Mouse (Mus musculus) T-helper 1 cell (primary cell): ENCODE data around the gene Masp2.

Experiments
- in situ Hi-C: fragments of 300-600 bp; cut with MboI, MseI; formaldehyde crosslinking; loops from one replicate; pipeline ENCODE4 v1.15.1; 2025; ENCODE audit warnings: high pct_unique_total_duplicates

Masp2 gene

DNA sequence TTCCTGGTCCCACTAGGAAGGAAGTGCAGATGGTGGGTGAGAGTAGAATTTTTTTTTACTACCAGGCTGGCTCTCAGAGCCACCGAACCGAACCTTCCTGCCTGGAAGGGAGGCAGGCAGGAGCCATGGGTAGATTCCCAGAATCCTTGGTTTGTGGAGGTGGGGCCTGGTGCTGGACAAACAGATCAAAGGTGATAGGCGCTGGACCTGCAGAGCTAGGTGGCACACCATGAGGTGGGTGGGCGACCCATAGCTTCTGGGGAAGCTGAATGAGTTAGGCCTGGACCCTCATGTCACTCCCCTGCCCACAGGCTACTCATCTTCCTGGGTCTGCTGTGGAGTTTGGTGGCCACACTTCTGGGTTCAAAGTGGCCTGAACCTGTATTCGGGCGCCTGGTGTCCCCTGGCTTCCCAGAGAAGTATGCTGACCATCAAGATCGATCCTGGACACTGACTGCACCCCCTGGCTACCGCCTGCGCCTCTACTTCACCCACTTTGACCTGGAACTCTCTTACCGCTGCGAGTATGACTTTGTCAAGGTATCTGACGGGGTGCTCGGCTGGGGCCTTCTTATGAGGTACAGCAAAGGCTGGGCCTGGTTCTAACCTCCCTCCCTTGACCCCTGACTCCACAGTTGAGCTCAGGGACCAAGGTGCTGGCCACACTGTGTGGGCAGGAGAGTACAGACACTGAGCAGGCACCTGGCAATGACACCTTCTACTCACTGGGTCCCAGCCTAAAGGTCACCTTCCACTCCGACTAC is at the start of gene Masp2:
Gene Masp2, plus strand, starts transcription at position 198 of the 764 bp plus-strand sequence.
- in situ Hi-C loops = loop anchor here (25.0 kb wide), 1 partner anchor 440 kb away; the partner anchor contains the start of genes Fbxo2, Fbxo44 and Fbxo6

DNA sequence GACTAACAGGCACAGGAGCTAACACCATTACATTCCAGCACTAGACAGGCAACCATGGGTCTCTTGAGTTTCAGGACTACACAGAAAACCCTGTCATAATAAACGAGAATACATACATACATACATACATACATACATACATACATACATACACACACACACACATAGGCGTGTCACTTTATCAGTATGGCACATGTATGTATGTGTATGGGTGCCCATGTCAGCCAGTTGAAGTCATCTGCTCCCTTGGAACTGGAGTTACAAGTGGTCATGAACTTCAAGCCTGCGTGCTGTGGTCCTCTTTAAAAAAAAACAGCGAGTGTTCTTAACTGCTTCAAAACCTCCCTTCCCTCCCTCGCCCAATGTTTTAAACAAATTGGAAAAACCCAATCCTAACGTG is 44.6 kb upstream of the Masp2 start:
- in situ Hi-C loops = no loop called here

DNA sequence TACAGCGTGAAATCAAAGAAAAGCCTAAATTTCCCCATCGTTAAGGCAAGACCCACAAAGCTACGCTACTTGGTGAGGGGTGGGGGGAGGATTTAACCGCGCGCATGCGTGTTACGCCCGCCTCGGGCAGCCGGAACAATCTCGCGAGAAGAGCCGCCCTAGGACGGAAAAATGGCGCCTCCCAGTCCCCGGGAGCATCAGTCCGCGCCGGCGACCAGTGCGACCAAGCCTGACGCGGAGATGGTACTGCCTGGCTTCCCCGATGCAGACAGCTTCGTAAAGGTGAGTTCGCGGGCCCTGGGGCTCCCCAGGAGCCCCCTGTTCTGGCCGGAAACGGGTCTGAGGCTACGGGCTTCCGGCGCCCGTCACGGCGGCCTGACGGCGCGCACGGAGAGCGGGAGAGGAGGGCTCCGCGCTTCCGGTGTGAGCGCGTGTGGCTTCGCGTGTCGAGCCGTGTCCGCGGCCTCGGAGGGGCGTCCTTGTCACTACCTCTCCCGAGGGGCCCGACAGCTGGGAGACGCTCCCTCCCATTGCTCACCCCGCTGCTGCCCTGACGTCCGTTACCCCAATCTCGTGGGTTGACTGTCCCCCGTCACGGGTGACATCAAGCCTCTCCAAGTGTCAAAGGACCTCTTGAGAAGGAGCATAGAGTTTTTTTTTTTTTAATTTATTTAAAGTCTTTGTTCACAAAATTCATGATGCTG is 43.9 kb upstream of the Masp2 start, which contains the start of gene Exosc10:
Gene Exosc10, plus strand, starts transcription at position 133 of the 704 bp plus-strand sequence.
- in situ Hi-C loops = no loop called here

DNA sequence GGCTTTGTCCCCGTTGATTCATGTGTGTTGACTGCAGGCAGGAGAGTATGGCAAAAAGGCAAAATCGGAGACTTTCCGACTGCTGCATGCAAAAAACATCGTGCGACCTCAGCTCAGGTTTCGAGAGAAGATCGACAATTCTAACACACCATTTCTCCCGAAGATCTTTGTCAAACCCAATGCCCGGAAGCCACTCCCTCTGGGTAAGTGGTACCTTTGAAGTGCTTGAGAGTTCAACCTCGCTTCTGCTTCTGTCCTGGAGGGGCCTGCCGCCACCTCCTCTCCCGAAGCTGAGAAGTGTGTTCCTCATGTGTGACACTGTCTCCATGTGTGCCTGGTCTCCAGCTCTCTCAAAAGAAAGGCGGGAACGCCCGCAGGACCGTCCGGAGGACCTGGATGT is 39.7 kb upstream of the Masp2 start:
- in situ Hi-C loops = no loop called here

DNA sequence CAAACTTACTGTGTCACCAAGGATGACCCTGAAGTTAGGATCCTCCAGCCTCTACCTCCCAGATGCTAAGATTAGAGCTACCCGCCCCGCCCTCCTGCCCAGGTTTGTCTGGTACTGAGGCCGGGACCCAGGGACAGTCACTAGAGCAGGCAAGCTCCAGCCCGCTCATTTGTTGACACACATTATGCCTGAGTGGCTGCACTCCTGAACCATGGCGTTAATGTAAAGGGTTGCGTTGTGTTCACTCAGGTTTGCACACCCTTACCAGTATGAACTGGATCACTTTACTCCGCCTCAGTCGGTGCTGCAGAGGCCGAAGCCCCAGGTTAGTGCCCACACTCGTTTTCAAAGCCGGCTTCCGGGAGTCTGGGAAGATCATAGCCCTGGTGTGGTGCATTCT is 38.8 kb upstream of the Masp2 start:
- in situ Hi-C loops = no loop called here

DNA sequence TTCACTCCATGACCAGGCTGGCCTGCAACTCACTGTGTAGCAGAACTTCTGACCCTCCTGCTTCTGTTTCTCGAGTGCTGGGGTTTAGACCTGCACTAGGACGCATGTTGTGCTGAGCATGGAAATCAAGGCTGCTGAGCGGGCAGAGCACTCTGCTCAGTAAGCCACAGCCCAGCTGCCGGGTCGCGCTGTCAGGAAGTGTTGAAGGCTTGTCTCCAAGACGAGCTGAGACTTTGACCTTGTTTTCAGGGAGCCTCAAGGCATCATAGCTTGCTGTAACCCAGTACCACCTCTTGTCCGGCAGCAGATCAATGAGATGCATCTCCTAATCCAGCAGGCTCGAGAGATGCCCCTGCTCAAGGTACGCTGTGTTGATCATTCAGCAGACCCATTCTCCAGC is 32.2 kb upstream of the Masp2 start:
- in situ Hi-C loops = no loop called here

DNA sequence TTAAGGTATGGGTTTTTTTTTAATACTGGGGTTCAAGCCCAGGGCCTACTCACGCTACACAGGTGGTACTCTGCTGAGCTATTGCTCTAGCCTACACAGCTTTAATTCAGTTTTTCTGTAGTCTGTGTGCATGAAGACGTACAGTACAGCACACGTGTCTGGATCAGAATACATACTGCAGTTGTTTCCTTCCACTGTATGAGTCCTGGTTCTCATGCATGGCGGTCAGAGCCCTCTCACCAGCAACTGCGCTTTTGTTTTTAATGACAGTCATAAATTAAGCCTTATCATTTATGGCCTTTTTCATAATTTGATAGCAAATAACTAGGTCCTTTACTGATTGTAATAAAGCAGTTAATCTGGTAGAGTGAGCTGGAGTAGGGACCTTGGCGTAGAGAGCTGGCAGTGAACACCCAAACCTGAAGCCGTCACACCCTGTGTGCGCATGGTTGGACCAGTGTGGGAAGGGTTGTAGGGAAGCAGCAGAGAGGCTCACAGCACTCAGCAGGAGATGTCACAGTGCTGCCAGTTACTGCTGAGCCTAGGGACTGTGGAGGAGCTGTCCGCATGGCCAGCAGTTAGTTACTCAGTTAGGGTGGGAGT is 31.6 kb upstream of the Masp2 start:
- in situ Hi-C loops = no loop called here

DNA sequence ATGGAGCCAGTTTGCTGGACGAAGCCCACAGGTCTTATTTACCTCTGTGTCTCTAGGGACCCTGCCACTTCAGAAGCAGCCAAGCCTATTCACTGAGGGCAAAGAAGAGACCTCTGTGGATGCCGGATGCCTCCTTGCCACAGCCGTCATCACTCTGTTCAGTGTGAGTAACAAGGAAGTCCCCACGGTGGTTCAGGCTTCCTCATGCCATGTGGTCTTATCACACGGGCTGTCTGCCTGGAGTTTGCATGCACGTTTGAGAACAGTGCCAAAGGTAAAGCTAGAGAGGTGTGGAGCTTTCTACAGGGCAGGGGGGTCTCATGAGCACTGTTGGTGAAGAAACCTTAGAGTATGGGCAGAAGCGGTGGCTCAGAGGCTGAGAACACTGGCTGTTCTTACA is 29.1 kb upstream of the Masp2 start:
- in situ Hi-C loops = no loop called here

DNA sequence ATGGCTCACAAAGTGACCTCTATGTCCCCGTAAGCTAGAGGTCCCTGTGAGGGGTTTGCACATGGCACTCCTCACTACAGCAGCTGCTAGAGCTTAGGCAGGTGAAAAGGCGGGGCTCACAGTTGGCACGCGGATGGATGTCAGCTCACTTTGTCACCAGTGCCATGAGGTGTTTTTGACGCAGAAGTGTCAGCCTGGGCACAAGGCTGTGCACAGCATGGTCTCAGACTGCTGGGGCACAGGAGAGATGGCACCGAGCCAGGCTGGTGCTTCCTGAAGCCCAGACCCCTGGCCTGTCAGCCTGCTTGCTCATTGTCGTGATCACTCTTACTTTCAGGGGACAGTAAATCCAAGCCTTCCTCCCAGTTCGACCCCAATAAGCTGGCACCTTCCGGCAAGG is 21.6 kb upstream of the Masp2 start:
- in situ Hi-C loops = no loop called here

DNA sequence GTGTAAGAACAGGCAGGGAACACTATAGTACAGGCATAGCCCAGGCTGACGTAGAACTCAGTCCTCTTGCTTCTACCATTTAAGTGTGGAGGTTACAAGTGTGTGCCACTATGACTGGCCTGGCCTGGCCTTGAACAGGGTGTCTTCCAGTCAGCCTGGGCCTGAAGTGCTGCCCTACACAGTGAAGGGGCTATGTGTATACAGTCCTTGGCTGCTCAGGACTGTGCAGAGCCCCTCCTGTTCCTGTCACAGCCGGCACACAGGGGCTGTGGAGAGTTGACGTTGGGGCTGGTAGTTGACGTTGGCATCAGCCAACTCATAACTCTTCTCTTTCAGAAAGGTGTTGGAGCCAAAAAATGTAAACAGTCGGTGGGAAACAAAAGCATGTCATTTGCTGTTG is 20.9 kb upstream of the Masp2 start:
- in situ Hi-C loops = no loop called here

DNA sequence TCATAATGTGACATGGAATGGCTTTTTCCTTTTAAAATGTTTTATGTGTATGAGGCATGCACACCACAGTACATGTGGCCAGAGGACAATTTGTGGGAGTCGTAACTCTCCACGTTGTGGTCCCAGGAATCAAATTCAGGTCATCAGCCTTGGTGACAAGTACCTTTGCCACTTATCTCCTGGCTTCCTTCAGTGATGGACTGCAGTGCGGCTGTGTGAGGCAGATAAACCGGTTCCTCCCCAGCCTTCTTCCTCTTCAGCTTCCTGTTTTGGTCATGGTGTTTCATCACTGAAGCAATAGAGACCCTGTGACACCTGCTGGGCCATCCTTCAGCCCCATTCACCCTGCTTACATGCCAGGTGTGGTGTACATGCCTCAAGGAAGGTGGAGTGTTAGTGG is 19.1 kb upstream of the Masp2 start:
- in situ Hi-C loops = no loop called here

DNA sequence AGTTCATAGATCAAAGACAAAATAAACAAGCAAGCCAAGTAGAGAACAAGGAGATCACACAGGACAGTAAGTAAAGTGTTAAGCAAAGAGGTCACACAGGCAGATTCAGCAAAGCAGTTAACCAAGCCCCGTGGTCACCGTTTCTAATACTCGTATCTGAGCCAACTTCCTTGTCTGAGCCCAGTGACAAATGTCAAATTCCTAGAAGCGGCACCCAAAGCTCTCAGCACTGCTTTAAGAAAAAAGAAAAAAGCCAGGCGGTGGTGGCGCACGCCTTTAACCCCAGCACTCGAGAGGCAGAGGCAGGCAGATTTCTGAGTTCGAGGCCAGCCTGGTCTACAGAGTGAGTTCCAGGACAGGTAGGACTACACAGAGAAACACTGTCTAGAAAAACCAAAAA is 15.7 kb upstream of the Masp2 start:
- in situ Hi-C loops = no loop called here

DNA sequence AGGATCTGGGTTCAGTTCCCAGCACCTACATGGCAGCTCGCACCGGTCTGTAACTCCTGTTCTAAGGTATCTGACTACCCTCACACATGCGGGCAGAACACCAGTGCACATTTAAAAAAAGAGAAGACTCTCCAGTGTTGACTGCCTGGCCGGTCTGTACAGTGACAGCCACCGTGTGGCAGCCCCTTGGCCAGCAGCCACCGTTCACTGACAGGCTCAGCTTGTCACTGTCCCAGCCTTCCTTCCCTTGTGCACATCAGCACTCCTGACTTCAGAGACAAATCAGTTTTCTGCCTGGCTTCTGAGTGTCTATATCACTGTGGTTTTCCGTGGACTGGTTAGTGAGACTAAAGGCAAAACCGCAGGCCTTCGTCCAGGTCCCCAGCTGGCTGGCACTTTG is 13.6 kb upstream of the Masp2 start:
- in situ Hi-C loops = no loop called here

DNA sequence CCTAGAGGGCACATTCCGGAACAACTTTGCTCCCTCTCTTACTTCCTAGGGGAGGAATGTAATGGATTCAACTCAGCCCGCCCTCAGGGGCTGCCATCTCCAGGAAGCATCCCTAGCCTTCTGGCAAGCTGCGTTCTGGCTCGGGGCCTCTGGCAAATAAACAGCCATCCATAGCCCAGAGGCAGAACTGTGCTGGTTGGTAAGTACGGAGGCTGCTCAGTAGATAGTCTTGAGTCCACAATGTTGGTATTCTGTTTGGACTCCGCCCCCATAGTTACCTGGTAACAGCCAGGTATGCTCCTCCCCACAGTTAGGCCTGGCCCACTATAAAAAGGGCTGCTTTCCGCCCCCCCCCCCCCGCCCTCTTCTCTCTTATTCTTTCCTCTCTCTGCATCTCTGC is 12.8 kb upstream of the Masp2 start:
- in situ Hi-C loops = no loop called here

DNA sequence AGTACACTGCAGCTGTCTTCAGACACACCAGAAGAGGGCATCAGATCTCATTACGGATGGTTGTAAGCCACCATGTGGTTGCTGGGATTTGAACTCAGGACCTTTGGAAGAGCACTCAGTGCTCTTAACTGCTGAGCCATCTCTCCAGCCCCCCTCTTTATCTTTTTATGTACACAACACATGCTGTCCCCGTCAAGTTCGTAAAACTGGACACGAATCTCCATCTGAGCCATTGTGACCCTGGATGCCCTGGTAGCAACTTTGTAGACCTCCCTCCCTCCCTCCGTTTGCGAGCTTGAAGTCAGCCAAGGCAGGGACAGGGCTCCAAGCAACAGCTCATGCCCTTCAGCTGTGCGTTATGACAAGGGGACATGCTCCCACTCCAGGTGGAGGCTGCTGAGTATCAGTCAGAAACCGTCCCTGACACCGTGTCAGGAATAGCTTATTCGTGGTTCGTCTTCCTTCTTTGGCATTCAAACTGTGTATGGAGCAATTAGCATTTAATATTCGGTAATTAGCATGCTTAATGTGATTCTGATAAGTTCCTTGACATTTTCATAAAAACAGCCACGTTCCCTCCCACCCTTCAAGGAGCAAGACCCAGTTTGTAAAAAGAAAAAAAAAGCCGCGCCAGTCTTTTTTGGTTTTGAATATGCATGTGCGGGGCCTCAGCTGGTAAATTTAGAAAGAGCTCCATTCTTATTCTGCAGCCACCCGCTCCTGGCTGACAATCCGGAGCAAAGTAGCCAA is 11.8 kb upstream of the Masp2 start:
- in situ Hi-C loops = no loop called here

DNA sequence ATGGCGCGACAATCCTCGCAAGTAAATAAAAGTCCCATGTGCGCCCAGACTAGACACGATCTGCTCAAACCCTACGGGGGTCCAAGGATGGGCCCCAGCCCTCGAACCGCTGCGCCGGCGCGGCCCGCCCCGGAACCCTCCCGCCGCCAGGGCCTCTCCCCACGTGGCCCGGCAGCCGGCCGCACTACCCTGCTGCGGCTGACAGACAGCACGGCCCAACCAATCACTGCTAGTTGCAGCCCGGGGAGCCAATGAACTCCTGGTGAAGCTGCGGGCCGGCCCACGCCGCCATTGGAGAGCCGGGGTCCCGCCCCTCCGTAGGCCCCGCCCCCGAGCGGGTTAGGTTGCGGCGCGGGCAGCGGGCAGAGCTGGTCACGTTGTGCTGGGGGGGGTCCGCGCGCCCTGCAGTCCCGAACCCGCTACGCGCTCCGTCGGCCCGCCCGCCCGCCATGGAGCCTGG is 11.2 kb upstream of the Masp2 start, which contains the start of gene Srm:
Gene Srm, plus strand, starts transcription at position 333 of the 460 bp plus-strand sequence.
- in situ Hi-C loops = no loop called here

DNA sequence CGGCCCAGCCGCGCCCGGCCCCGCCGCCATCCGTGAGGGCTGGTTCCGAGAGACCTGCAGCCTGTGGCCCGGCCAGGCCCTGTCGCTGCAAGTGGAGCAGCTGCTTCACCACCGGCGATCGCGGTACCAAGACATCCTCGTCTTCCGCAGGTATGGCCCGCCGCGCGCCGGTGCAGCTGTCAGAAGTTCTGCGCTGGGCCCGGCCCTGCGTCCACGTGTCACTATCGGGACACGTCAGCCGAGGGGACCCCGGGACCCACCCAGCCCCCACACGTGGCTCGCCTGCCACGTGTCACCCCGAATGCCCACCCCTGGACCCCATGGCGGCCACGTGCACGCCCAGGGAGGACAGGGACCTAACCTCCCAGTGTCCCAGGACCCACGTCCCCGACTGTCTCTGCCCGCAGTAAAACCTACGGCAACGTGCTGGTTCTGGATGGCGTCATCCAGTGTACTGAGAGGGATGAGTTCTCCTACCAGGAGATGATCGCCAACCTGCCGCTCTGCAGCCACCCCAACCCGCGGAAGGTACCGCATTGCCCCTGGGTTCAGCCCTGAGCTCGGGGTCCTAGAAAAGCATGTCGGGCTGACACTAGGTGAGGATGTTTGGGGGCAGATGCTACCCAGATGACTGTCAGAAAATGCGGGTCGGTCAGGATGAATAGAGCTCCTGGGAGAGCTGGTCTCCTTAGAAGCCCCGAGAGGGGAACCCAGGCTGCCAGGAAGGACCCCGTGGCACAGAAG is 10.5 kb upstream of the Masp2 start:
- in situ Hi-C loops = no loop called here

DNA sequence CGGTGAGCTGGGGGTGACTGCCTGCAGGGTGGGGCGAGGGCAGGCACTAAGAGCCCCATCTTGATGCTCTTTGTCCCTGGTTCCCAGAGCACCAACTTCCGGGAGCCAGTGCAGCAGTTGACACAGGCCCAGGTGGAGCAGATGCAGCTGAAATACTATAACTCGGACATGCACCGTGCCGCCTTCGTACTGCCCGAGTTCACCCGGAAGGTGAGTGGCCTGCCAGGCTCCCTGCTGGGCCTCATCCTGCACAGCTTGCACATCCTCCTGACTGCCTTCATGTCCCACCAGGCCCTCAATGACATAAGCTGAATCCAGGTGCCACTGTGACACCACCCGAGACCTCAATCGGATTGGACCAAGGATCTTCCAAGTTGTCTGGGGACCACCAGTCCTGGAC is 8.4 kb upstream of the Masp2 start:
- in situ Hi-C loops = no loop called here

DNA sequence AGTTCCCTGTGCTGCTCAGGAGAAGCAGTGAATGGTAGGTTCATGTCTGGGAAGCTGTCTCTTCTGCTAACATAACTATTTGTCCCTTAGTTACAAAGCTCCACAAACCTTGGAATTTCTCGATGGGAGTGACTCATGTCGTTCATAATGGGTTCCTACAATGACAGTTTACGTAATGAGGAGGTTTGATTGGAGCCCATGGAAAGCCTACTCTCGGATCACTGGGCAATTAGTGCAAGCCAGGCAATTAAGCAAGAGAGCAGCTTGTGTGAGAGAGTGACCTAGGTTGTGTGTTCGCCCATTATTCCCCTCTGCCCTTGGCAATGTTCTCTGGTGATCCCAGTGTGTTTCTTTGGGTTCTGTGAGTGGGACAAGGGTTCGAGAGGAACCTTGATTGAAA is 6.4 kb upstream of the Masp2 start:
- in situ Hi-C loops = no loop called here

DNA sequence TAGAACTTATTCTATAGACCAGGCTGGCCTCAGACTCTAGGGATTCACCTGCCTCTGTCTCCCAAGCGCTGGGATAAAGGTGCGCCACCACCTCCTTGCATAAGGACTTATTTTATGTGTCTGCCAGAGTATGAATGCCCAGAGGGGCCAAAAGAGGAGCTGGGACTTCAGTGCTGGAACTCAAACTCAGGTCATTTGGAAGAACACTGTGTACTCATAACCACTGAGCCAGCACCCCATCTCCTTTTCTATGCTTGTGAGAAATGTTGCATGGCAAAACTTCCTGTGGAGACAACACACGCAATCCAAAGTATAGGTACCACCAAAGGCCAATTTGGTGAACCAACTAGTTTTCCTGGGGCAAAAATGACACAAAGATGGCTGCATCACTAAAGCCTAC is 5.6 kb upstream of the Masp2 start:
- in situ Hi-C loops = no loop called here

DNA sequence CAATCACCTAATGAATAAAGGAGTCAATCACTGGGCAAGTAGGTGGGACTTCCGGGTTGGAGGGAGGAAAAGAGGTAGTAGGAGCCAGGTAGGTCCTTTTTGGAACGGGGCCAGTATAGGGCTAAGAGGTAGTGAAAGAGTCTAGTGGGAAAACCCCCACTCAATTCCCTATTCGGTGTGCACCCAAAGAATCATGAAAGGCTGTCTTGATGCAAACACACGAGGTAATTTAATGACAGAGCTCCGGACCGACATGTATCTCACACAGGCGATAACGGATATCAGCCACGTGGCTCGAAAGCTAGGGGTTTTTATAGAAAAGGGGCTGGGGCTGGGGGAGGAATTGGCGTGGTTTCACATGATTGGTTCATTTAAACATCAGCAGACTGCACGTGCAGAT is 3.5 kb upstream of the Masp2 start:
- in situ Hi-C loops = no loop called here
